Mouse (Mus musculus) lung, adult 2 months (tissue): ENCODE data around the gene Iqschfp.

Experiments used
- CTCF ChIP-seq: fragments of 200-500 bp; IDR thresholded peaks from 2 replicates; pipeline ENCODE4 v1.5.1; 2011; ENCODE audit warnings: mild to moderate bottlenecking, low read length, control low read depth; ENCODE audit not compliant: insufficient read depth
- POLR2A ChIP-seq: fragments of 200-500 bp; IDR thresholded peaks from 2 replicates; pipeline ENCODE4 v1.6.1; 2011; ENCODE audit warnings: low read depth, mild to moderate bottlenecking, control low read depth, low read length, borderline replicate concordance; ENCODE audit errors: extremely low read depth

DNA sequence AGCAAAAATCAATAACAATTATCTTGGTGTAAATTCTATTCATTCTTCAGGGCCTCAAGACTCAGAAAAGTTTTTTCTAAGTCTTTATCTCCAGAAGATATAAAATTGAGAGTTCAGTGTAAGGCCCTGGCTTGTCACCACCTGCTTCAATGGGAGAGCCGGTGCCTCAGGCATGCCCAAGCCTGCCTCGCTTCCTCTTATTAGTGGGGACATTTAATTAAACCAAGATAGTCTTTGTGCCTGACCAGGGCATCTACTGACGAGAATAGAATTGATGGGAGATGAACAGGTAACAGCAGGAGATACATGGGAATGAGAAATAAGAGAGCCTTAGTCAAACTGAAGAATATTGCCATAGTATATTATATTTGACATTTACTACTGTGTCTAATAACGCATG lies 200.1 kb downstream of the Iqschfp start:
- no peak for TF ChIP-seq CTCF
- TF ChIP-seq POLR2A: no peak
